Mouse (Mus musculus) lung, embryonic 15.5 days (tissue): ENCODE data around the gene 4921517D22Rik. TPM values are rescaled to one million over a fixed set of nuclear protein-coding genes. Genes with fewer than 3 reads are reported as not detected.
"Not testable (repeated sequence)": the region's sequence is repeated elsewhere in the genome, so short reads cannot be mapped to it uniquely, and the experiment has no call there.

Experiments used
- ATAC-seq: fragments of 200-750 bp; cut with Nextera tagmentation; 2 replicates; pipeline ENCODE4 v1.8.0; 2017; ENCODE audit warnings: moderate number of reproducible peaks, borderline replicate concordance; ENCODE audit not compliant: low FRiP score, low TSS enrichment; ENCODE audit errors: extremely low read depth
- H3K27ac ChIP-seq: fragments of 300-500 bp; sonication (generic); 2 replicates; pipeline ENCODE4 v1.5.1; 2015; ENCODE audit warnings: moderate library complexity, mild to moderate bottlenecking, inconsistent platforms
- H3K27me3 ChIP-seq: fragments of 300-500 bp; sonication (generic); 2 replicates; pipeline ENCODE4 v1.6.1; 2015; ENCODE audit warnings: inconsistent platforms
- H3K36me3 ChIP-seq: fragments of 300-500 bp; sonication (generic); 2 replicates; pipeline ENCODE4 v1.6.1; 2015; ENCODE audit warnings: inconsistent platforms
- H3K4me1 ChIP-seq: fragments of 300-500 bp; sonication (generic); 2 replicates; pipeline ENCODE4 v1.6.1; 2015; ENCODE audit warnings: inconsistent platforms
- H3K4me2 ChIP-seq: fragments of 300-500 bp; sonication (generic); 2 replicates; pipeline ENCODE4 v1.6.1; 2015; ENCODE audit warnings: inconsistent platforms, mild to moderate bottlenecking, moderate library complexity
- H3K4me3 ChIP-seq: fragments of 300-500 bp; sonication (generic); 2 replicates; pipeline ENCODE4 v1.5.1; 2015; ENCODE audit warnings: mild to moderate bottlenecking, inconsistent platforms
- H3K9ac ChIP-seq: fragments of 300-500 bp; sonication (generic); 2 replicates; pipeline ENCODE4 v1.6.1; 2015; ENCODE audit warnings: inconsistent platforms
- H3K9me3 ChIP-seq: fragments of 300-500 bp; sonication (generic); 2 replicates; pipeline ENCODE4 v1.6.1; 2016; ENCODE audit warnings: inconsistent platforms
- WGBS: fragments of 180-500 bp; shearing (Covaris S2); methylation state at CpG from one replicate; pipeline ENCODE4 v1.1.7; 2015; 5-methylcytosine and 5-hydroxymethylcytosine counted together
- polyA plus RNA-seq: library from polyadenylated mRNA; unstranded; fragments of >200 nt; fragmentation: Nextera tagmentation; extraction: Ambion mirVana; gene quantifications from 2 replicates; pipeline ENCODE4 v1.2.1, GENCODE M21; 2015

The 4921517D22Rik gene
- polyA plus RNA-seq, 1 experiment from 2014 or later = not detected

DNA sequence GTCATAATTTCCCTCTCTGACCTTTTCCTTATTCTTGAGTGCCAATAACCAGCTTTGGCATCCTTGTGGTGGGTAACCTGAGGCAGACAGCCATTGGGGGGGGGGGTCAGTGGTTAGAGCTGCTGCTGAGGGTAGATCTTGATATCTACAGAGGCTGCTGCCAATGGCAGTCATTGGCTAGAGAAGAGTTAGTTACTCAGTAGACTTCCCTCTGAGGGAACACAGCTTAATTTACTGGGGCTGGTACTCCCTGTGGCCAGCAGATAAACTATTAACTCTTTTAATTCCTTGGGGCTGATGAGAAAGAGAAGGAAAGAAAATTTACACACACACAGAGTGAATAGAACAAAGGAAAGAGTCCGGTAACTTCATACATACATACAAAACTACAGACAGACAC, 25.6 kb upstream of the 4921517D22Rik start:
- H3K27ac ChIP-seq = no peak overlapping the region
- H3K36me3 ChIP-seq = no peaks in the 10 kb centered on the region
- H3K9me3 ChIP-seq = no peaks in the 10 kb centered on the region
- no peak overlapping the region for H3K4me3 ChIP-seq
- ATAC-seq = no peak
- no peaks in the 10 kb centered on the region for H3K27me3 ChIP-seq
- H3K4me1 ChIP-seq = no peaks in the 10 kb centered on the region; the same call in 1 of the 2 replicates
- H3K9ac ChIP-seq = no peak overlapping the region
- WGBS = 90% methylated on average over 1 of the region's 1 CpGs
- H3K4me2 ChIP-seq = no peak overlapping the region

DNA sequence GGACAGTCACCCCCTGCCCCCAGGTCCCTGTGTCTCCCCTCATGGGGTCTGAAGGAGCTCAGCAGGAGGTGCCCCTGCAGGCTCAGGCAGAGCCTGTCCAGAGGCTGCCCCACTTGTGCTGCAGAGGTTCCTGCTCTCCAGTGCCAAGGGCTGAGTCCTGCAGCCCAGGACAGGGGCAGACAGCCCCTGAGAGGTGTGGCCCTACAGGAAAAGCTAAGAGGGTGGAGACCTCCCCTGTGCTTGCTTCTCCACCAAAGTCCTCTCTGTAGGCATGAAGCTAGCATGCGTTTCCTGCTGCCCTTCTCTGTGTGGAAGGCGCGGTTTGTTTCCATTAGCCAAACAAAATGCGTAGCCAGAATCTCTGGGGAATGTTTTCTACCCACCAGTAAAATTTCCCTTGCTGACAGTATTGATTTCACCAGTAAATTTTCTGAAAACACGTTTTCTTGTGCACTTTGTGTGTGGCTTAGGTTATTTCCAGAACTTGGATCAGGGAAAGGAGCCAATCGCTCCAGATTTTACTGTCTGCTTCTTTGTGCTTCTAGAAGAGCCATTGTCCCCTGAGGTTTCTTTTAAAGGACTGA, 25.0 kb upstream of the 4921517D22Rik start:
- ATAC-seq, H3K4me3 ChIP-seq, H3K4me2 ChIP-seq, H3K27ac ChIP-seq, H3K9ac ChIP-seq, H3K4me1 ChIP-seq, H3K27me3 ChIP-seq, H3K36me3 ChIP-seq, H3K9me3 ChIP-seq: not testable (repeated sequence)
- 25% methylated on average over 6 of the region's 6 CpGs for WGBS

DNA sequence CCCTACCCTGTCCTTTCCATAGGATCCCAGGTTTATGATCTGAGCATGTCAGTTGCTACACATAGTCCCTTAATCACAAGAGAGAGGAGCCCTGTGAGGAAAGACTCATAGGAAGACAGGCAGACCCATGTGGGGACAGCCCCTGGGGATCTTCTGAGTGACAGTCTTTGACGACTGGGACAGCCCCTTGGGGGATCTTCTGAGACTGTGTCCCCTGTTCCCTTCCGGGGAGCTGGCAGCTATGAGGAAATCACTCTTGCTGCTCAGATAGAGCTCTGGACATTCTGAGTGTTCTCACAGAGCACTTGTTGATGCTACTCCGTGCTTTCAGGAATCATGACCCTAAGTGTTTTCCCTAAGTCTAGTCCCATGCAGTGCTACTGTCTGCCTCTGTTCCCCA, 19.8 kb upstream of the 4921517D22Rik start:
- Histone ChIP-seq H3K9me3 (no peaks in the 10 kb centered on the region), H3K4me3 (no peak overlapping the region), H3K4me2 (no peak overlapping the region), H3K9ac (no peak overlapping the region), H3K27me3 (no peaks in the 10 kb centered on the region), H3K4me1 (no peaks in the 10 kb centered on the region), H3K36me3 (no peaks in the 10 kb centered on the region), H3K27ac (no peak overlapping the region)
- WGBS = 38% methylated on average over 3 of the region's 3 CpGs
- ATAC-seq = no peak

DNA sequence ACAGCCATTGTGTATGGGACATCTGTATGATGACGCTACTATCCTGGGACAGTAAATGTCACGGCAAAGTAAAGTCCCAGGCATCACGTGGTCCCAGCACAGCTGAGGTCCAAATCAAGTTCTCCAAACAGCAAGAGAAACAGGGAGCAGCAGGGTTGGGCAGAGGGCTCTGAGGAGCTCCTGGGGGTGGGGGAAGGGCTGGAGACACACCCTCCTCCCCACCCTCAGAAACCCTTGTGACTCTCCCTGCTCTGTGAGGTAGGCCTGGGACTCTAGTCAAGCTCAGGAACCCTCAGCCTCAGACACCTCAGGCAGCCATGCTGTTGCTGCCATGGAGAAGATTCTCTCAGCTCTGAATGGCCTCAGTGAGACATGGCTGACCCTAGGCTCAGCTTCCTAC, 18.1 kb upstream of the 4921517D22Rik start, which contains the start of gene Spata31d1b:
Gene Spata31d1b, plus strand, starts transcription at position 301 of the 400 bp plus-strand sequence.
- 64% methylated on average over 3 of the region's 3 CpGs for WGBS
- not testable (repeated sequence) for H3K4me1 ChIP-seq, H3K27ac ChIP-seq, H3K9me3 ChIP-seq, H3K36me3 ChIP-seq, H3K4me2 ChIP-seq, H3K4me3 ChIP-seq, ATAC-seq, H3K9ac ChIP-seq, H3K27me3 ChIP-seq

DNA sequence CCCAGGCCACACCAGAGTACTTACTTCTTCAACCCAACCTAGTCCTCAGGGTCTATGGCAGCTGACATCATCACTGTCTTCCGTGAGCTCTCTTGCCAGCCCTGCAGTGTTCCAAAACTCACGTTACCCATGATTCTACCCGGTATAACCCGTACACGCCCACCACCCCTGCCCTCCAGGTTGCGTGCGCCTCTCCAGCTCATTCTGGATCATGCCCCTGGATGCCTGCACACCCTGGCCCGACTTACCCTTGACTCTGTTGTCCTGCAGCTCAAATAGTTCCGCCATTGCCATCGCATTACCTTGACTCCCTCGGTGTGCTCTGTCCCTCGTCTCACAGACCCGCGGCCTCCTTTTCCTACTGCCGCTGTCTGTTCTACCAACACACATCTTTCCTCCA, 16.3 kb upstream of the 4921517D22Rik start, which contains the start of gene Spata31d1a:
Gene Spata31d1a, minus strand, starts transcription at position 101 of the 400 bp plus-strand sequence.
- no peak for ATAC-seq
- H3K27ac ChIP-seq = no peak within 1 kb of the TSS
- H3K27me3 ChIP-seq = no peaks in the 10 kb centered on the region
- H3K9me3 ChIP-seq = no peaks in the 10 kb centered on the region
- WGBS = 86% methylated on average over 15 of the region's 15 CpGs
- no peak within 1 kb of the TSS for H3K9ac ChIP-seq
- H3K4me3 ChIP-seq = no peak within 1 kb of the TSS
- no peaks in the 10 kb centered on the region for H3K36me3 ChIP-seq
- H3K4me1 ChIP-seq = no peaks in the 10 kb centered on the region
- no peak within 1 kb of the TSS for H3K4me2 ChIP-seq

DNA sequence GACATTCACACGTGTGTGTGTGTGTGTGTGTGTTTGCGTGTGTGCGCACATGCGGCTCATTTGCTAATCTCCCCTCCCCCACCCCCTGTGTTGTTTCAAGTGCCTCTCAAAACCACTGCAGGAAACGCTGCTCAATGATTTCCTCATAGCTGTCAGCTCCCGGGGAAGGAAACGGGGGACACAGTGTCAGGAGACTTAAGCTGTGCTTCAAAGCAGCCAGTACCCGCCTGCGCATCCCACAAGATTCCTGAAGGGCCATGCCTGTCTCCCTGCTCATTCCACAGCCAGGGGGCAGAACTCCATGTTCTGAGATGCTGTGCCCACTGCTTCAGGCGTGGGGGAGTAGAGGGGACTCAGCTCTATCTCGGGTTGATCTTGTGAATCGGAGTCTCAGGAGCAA, 10.7 kb upstream of the 4921517D22Rik start:
- Histone ChIP-seq H3K27ac (no peak overlapping the region), H3K9ac (no peak overlapping the region), H3K9me3 (no peaks in the 10 kb centered on the region), H3K4me1 (peaks cover 8% of the 10 kb centered on the region; the same call in 1 of the 2 replicates), H3K27me3 (no peaks in the 10 kb centered on the region), H3K36me3 (no peaks in the 10 kb centered on the region), H3K4me2 (peak overlapping the region; percentile 10; the same call in 1 of the 2 replicates), H3K4me3 (no peak overlapping the region)
- whole genome bisulfite sequencing = 28% methylated on average over 12 of the region's 12 CpGs
- no peak for ATAC-seq

DNA sequence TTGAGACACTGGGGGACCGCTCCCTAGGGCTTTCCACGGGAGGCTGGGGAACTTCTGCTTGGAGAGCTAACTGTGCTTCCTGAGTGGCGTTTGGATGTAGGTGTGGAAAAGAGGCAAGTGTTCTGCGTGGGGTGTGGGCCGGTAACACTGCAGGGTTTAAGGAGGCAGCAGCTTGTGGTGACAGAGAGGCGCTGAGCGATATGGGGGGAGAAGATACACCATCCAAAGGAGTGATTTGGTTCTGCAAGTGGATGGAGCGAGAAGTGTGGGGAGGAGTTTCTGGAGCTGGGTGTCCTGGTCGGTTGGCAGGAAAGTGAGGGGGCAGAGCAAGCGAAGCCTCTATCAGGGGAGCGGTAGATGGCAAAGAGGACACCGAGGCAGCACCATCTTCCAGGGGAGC, 9.6 kb upstream of the 4921517D22Rik start:
- Histone ChIP-seq H3K27me3 (no peaks in the 10 kb centered on the region), H3K36me3 (no peaks in the 10 kb centered on the region), H3K9me3 (no peaks in the 10 kb centered on the region), H3K9ac (no peak overlapping the region), H3K4me1 (peaks cover 8% of the 10 kb centered on the region; the same call in 1 of the 2 replicates), H3K4me3 (no peak overlapping the region), H3K4me2 (no peak overlapping the region), H3K27ac (no peak overlapping the region)
- no peak for ATAC-seq
- WGBS = 78% methylated on average over 12 of the region's 12 CpGs

DNA sequence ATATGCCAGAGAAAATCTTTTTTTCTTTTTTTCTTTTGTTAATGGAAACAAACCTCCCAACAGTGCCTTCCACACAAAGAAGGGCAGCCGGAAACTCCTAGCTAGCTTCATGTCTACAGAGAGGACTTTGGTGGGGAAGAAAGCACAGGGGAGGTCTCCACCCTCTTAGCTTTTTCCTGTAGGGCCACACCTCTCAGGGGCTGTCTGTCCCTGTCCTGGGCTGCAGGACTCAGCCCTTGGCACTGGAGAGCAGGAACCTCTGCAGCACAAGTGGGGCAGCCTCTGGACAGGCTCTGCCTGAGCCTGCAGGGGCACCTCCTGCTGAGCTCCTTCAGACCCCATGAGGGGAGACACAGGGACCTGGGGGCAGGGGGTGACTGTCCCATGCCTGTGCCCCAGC, 6.2 kb upstream of the 4921517D22Rik start:
- not testable (repeated sequence) for H3K4me1 ChIP-seq, H3K4me2 ChIP-seq, H3K27me3 ChIP-seq, H3K27ac ChIP-seq, H3K9ac ChIP-seq, ATAC-seq, H3K36me3 ChIP-seq, H3K4me3 ChIP-seq, H3K9me3 ChIP-seq
- WGBS = 40% methylated on average over 1 of the region's 1 CpGs

DNA sequence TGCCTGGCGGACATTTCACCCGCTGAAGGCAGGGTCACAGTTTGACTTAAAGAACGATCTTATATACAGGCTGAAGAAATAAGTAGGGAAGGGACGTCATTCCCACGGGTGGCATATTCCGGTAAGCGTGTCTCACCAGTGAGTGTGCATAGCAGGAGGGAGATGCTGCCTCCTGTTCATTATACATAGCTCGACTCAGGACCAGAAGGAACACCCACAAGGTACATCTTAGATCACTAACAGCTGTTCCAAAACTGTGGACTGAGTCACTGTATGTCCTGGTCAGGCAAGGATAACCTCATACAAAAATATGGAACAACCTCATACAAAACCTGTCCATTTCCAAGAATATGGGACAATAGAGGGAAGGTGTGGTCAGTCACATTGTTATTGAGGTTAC, 5.2 kb upstream of the 4921517D22Rik start:
- Histone ChIP-seq H3K4me2 (no peak overlapping the region), H3K27ac (no peak overlapping the region), H3K9me3 (no peaks in the 10 kb centered on the region), H3K4me3 (no peak overlapping the region), H3K36me3 (no peaks in the 10 kb centered on the region), H3K9ac (no peak overlapping the region), H3K4me1 (peaks cover under 1% of the 10 kb centered on the region; the same call in 1 of the 2 replicates), H3K27me3 (no peaks in the 10 kb centered on the region)
- 91% methylated on average over 8 of the region's 8 CpGs for WGBS
- ATAC-seq = no peak

DNA sequence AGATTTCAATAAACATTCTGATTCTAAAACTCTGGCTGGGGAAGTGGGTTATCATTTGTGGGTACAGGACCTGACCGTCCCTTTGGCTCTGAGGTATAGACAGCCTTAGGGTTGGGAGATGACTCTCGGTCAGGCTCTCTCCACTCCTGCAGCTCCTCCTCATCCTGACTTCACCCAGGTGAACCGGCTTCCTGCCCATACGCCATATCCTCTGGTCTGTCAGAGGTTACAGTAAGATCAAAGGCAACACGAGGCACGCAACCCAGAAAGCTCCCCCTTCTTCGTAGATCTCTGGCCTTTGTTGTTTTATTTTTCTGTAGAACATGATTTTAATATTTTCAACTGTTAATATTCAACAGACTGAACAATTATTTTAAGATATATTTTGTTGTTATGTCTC, 1.9 kb upstream of the 4921517D22Rik start:
- H3K27me3 ChIP-seq = no peaks in the 10 kb centered on the region
- no peaks in the 10 kb centered on the region for H3K4me1 ChIP-seq
- no peak overlapping the region for H3K9ac ChIP-seq
- no peaks in the 10 kb centered on the region for H3K36me3 ChIP-seq
- no peaks in the 10 kb centered on the region for H3K9me3 ChIP-seq
- H3K4me3 ChIP-seq = no peak overlapping the region
- WGBS = 65% methylated on average over 7 of the region's 7 CpGs
- ATAC-seq = no peak
- no peak overlapping the region for H3K4me2 ChIP-seq
- no peak overlapping the region for H3K27ac ChIP-seq

DNA sequence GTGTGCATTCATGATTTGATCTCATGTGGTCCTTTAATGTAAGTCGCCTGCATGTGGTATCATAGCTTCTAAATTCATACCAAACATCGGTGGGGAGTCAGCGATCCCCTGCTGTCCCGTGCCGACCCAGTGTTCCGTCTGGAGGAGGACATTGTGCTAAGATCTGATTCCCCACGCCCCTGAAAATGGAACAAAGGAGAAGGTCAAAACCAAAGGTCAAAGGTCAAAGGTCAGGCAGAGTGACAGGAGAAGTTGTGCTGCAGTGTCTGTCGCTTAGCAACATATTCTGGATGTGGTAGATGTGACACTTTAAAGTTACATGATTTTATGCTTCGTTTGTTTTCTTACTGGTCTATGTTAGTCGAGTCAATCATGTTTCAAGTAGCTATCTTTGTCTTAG, 2.4 kb downstream of the 4921517D22Rik start:
- no peak for ATAC-seq
- H3K9me3 ChIP-seq = no peaks in the 10 kb centered on the region
- H3K4me1 ChIP-seq = no peaks in the 10 kb centered on the region
- no peak overlapping the region for H3K27ac ChIP-seq
- H3K4me3 ChIP-seq = no peak overlapping the region
- H3K4me2 ChIP-seq = no peak overlapping the region
- WGBS = 74% methylated on average over 10 of the region's 10 CpGs
- no peak overlapping the region for H3K9ac ChIP-seq
- no peaks in the 10 kb centered on the region for H3K27me3 ChIP-seq
- H3K36me3 ChIP-seq = no peaks in the 10 kb centered on the region

DNA sequence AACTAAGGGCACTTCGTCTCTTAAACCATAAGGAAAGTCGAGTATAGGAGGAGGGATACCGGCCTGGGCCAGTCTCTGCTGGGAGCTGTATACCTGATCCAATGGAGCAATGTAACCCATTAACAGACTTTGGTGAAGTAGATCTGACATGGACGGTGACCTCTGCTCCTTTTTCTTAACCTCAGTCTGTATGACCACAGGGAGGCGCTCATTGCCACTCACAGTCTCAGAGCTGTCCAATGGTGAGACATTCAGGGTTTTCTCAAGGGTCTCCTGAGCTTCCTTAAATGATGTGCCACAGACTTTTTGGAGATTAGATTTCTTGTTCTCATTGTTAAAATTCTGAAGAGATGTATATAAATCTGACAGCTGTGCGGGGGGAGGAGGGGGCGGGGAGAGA, 3.3 kb downstream of the 4921517D22Rik start:
- Histone ChIP-seq H3K4me1 (no peaks in the 10 kb centered on the region), H3K27me3 (no peaks in the 10 kb centered on the region), H3K4me2 (no peak overlapping the region), H3K36me3 (no peaks in the 10 kb centered on the region), H3K9me3 (no peaks in the 10 kb centered on the region), H3K27ac (no peak overlapping the region), H3K4me3 (no peak overlapping the region), H3K9ac (no peak overlapping the region)
- ATAC-seq = no peak
- 78% methylated on average over 7 of the region's 7 CpGs for WGBS

DNA sequence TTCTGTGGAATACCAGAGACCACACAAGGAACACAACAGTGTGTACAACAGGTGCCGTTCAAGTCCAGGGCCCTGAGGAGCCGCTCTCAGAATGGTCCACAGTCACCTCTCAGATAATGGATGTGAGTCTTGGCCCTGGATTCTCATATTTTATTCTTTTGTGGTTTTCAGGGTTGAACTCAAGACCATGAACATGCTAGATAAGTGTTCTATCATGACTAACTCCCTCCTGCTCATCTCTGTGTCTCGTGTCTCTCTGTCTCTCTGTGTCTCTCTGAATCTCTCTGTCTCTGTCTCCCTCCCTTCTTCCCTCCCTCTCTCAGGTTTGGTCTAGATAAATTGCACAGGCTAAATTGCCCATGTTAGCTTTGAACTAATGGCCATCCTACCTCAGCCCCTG, 4.1 kb downstream of the 4921517D22Rik start:
- no peak for ATAC-seq
- H3K27me3 ChIP-seq = no peaks in the 10 kb centered on the region
- H3K4me3 ChIP-seq = no peak overlapping the region
- no peak overlapping the region for H3K27ac ChIP-seq
- WGBS = 83% methylated on average over 3 of the region's 3 CpGs
- H3K9me3 ChIP-seq = no peaks in the 10 kb centered on the region
- no peaks in the 10 kb centered on the region for H3K36me3 ChIP-seq
- no peak overlapping the region for H3K4me2 ChIP-seq
- no peak overlapping the region for H3K9ac ChIP-seq
- no peaks in the 10 kb centered on the region for H3K4me1 ChIP-seq
